Mouse (Mus musculus) ZHBTc4 (cell line): ENCODE data around the gene Clpp.

Experiments used
- DNase-seq: peaks from one replicate; pipeline ENCODE4 v3.0.0-alpha.2; 2011; ENCODE audit warnings: low read depth, low spot score

The Clpp gene

GRCm38 (mm10) chr17:56986105-56986805 lies 3.9 kb upstream of the Clpp start:
- no peak for DNase-seq

- no peak for DNase-seq
Measured at GRCm38 (mm10) chr17:56988441-56988840, 1.7 kb upstream of the Clpp start.

GRCm38 (mm10) chr17:56988921-56989430 lies 1.1 kb upstream of the Clpp start:
- no peak for DNase-seq

GRCm38 (mm10) chr17:56989467-56990114 lies 514 bp upstream of the Clpp start:
- DNase-seq = peak; percentile 92

GRCm38 (mm10) chr17:56990966-56991365 lies 861 bp downstream of the Clpp start:
- no peak for DNase-seq

GRCm38 (mm10) chr17:56995046-56995445 lies 4.9 kb downstream of the Clpp start:
- no peak for DNase-seq

GRCm38 (mm10) chr17:56996506-56996905 lies 6.4 kb downstream of the Clpp start:
- DNase-seq = no peak

- DNase-seq = peak; percentile 100
Measured at GRCm38 (mm10) chr17:56997029-56997667, 7.0 kb downstream of the Clpp start, which contains the start of gene Alkbh7. Alkbh7 (plus strand) TSS chr17:56997339.

GRCm38 (mm10) chr17:56999414-56999813 lies 9.3 kb downstream of the Clpp start:
- DNase-seq = no peak

- DNase-seq = no peak
Measured at GRCm38 (mm10) chr17:56999968-57000609, 10.0 kb downstream of the Clpp start, which contains the start of gene Pspn. Pspn (minus strand) TSS chr17:57000018.

- DNase-seq = no peak
Measured at GRCm38 (mm10) chr17:57001228-57001627, 11.1 kb downstream of the Clpp start.

GRCm38 (mm10) chr17:57003994-57004393 lies 13.9 kb downstream of the Clpp start:
- no peak for DNase-seq

GRCm38 (mm10) chr17:57007137-57007905 lies 17.2 kb downstream of the Clpp start:
- peak; percentile 86 for DNase-seq

- DNase-seq = no peak
Measured at GRCm38 (mm10) chr17:57010911-57011235, 20.8 kb downstream of the Clpp start.

GRCm38 (mm10) chr17:57011236-57012141 lies 21.4 kb downstream of the Clpp start, which contains the start of the genes Gtf2f1 and Gm17949:
Gtf2f1 (minus strand) TSS chr17:57011288.
Gm17949 (plus strand) TSS chr17:57011469.
- peak; percentile 99 for DNase-seq

- DNase-seq = no peak
Measured at GRCm38 (mm10) chr17:57012245-57012795, 22.2 kb downstream of the Clpp start.

GRCm38 (mm10) chr17:57019693-57020092 lies 29.6 kb downstream of the Clpp start:
- DNase-seq = no peak

GRCm38 (mm10) chr17:57020960-57021359 lies 30.9 kb downstream of the Clpp start:
- DNase-seq = no peak

GRCm38 (mm10) chr17:57027471-57027870 lies 37.4 kb downstream of the Clpp start:
- no peak for DNase-seq

GRCm38 (mm10) chr17:57029691-57030090 lies 39.6 kb downstream of the Clpp start:
- peak; percentile 63 for DNase-seq
